Mouse (Mus musculus): ENCODE data around the gene Eddm3b.

DNA sequence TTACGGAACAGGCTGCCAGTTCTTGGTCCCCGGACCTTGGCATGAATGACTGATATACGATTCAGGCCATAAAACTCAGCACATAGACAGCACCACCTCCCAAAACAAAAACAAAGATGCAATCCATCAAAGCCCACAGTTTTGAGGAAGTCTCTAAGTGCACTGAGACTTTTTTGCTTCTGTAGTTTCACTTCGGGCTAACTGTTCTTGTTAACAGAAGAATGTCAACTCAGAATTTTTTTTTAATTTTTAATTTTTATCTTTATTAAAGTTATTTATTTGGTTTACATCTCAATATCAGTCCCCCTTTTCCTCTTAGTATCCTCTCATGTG, 42.5 kb downstream of the Eddm3b start:
- no peak for TF ChIP-seq CTCF (IDR thresholded peaks at IDR 0.05; ENCODE audit: low read depth, low read length)
- TF ChIP-seq POLR2A (IDR thresholded peaks at IDR 0.05; ENCODE audit: borderline replicate concordance, low read depth, low read length): no peak

Data from bone marrow macrophage, adult 2 months (primary cell).